Mouse (Mus musculus) megakaryocyte, embryonic 14.5 days (primary cell): ENCODE results near the gene Zfand6.

Source experiments
- FLI1 ChIP-seq: IDR thresholded peaks from 2 replicates; pipeline ENCODE4 v1.6.1; 2012; ENCODE audit warnings: low read length, inconsistent platforms, mixed read lengths
- GATA1 ChIP-seq: IDR thresholded peaks from 3 replicates; pipeline ENCODE4 v1.6.1; 2012; ENCODE audit warnings: mixed read lengths, low read length, inconsistent platforms, borderline replicate concordance

DNA sequence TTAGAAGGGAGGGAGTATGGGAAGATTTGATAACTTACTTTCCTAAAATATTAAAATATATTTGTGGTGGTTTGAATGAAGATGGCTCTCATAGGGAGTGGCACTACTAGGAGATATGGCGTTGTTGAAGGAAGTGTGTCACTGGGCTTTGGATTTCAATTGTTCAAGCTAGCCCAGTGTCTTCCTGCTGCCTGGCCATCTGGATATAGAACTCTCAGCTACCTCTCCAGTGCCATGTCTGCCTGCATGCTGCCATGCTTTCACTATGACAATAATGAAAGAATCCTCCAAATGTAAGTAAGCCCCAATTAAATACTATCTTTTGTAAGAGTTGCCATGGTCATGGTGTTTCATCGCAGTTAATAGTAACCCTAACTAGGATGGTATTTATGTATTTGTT lies 40.7 kb downstream of the Zfand6 start:
- TF ChIP-seq GATA1 (no peak), FLI1 (no peak)
